Mouse (Mus musculus): ENCODE data around the gene Pank3.
A peak's percentile ranks its signal among the peaks of the same experiment; 100 is the strongest.

- TF ChIP-seq EP300 (IDR thresholded peaks at IDR 0.05; ENCODE audit: low read length) (no peak), BHLHE40 (IDR thresholded peaks at IDR 0.05; ENCODE audit: low read depth, low read length) (no peak), RAD21 (IDR thresholded peaks at IDR 0.05; ENCODE audit: low read depth, low read length) (no peak), POLR2AphosphoS2 (IDR thresholded peaks at IDR 0.05; ENCODE audit: low read depth, low read length) (peak; percentile 77), CTCF (conservative IDR thresholded peaks at IDR 0.05 in 1 of 2, IDR thresholded peaks at IDR 0.05 in 1 of 2; ENCODE audit: low read depth in 2 of 2, low read length in 2 of 2) (no peak), POLR2A (IDR thresholded peaks at IDR 0.05; ENCODE audit: low read depth, low read length) (peak; percentile 62), CHD2 (IDR thresholded peaks at IDR 0.05; ENCODE audit: low read length) (peak; percentile 66; the same call in 1 of the 2 replicates), MXI1 (IDR thresholded peaks at IDR 0.05; ENCODE audit: low read depth, low read length) (peak; percentile 84), USF1 (IDR thresholded peaks at IDR 0.05; ENCODE audit: low read depth, low read length) (no peak), PAX5 (IDR thresholded peaks at IDR 0.05; ENCODE audit: low read length) (no peak)
These were observed 608 bp downstream of the Pank3 start for GRCm38 (mm10) chr11:35769746-35770437.
